In genomic region chr15:97257206-97257775, GRCm38 (mm10) we compare ENCODE assay signal across 21 mouse cellular contexts. TPM values are rescaled to one million over a fixed set of nuclear protein-coding genes. Genes with fewer than 3 reads are reported as not detected.
DNase-seq lines count a peak whose midpoint lies in the region; ATAC-seq lines count a peak whose summit lies in the region.
"Had no signal": no experiment of that assay in that cellular context is flagged by ENCODE, and none has a peak within 500 bp of the region (broad histone marks: within the 10 kb centered on the region; RNA-seq: fewer than 3 reads in every experiment).

No protein-coding gene starts in this region.

- no peaks in the 10 kb centered on the region for H3K9me3 ChIP-seq in kidney, embryonic 15.5 days (replicated peaks)
- H3K9me3 ChIP-seq: embryonic facial prominence, embryonic 15.5 days; heart, embryonic 13.5 days; liver, embryonic 12.5 days; midbrain, embryonic 10.5 days; neural tube, embryonic 12.5 days had no signal

- peak; percentile 88 for DNase-seq in heart, adult 11 months
- DNase-seq in heart, adult 9 months (ENCODE audit: low spot score in 2 of 2): no peak
- DNase-seq in kidney, postnatal 25 days: no peak
- peak; percentile 77 for DNase-seq in A20 (ENCODE audit: low read depth, low spot score)
- DNase-seq in kidney, postnatal 10 days: peak; percentile 43
- DNase-seq in left cerebral cortex, postnatal 36 days (ENCODE audit: low spot score in 2 of 2): no peak
- DNase-seq: adrenal gland, postnatal 36 days; B cell, adult 2 months; cerebellum, adult 9-10 months; gastrocnemius, postnatal 14 days; layer of hippocampus, postnatal 36 days; lung, postnatal 36 days; thymus, postnatal 25 days had no signal

- peak overlapping the region; percentile 70 for H3K27ac ChIP-seq in kidney, embryonic 15.5 days
- H3K27ac ChIP-seq: embryonic facial prominence, embryonic 15.5 days; heart, embryonic 13.5 days; hindbrain, embryonic 10.5 days; liver, embryonic 12.5 days; midbrain, embryonic 10.5 days; neural tube, embryonic 12.5 days had no signal

- ATAC-seq in kidney, embryonic 15.5 days (replicated peaks; ENCODE audit: low FRiP score): no peak; the same call in 1 of the 2 replicates
- ATAC-seq: inflammation-experienced regulatory T-cells, adult 6 months; liver, embryonic 12.5 days had no signal

- WGBS in kidney, embryonic 15.5 days: 44% methylated on average over 8 of the region's 8 CpGs

- no peaks in the 10 kb centered on the region for H3K36me3 ChIP-seq in kidney, embryonic 15.5 days
- H3K36me3 ChIP-seq: embryonic facial prominence, embryonic 15.5 days; heart, embryonic 13.5 days; hindbrain, embryonic 10.5 days; liver, embryonic 12.5 days; midbrain, embryonic 10.5 days; neural tube, embryonic 12.5 days had no signal

- intact Hi-C loops in left cerebral cortex, postnatal 36 days (cut with DNase I): no loop called here

- no peak overlapping the region for H3K4me3 ChIP-seq in kidney, embryonic 15.5 days (replicated peaks)
- H3K4me3 ChIP-seq: embryonic facial prominence, embryonic 15.5 days; heart, embryonic 13.5 days; hindbrain, embryonic 10.5 days; liver, embryonic 12.5 days; midbrain, embryonic 10.5 days; neural tube, embryonic 12.5 days had no signal

- H3K4me1 ChIP-seq in kidney, embryonic 15.5 days: peaks cover 40% of the 10 kb centered on the region
- H3K4me1 ChIP-seq: embryonic facial prominence, embryonic 15.5 days; liver, embryonic 12.5 days; midbrain, embryonic 10.5 days; neural tube, embryonic 12.5 days had no signal

- no peaks in the 10 kb centered on the region for H3K27me3 ChIP-seq in kidney, embryonic 15.5 days
- H3K27me3 ChIP-seq: embryonic facial prominence, embryonic 15.5 days; heart, embryonic 13.5 days; liver, embryonic 12.5 days; neural tube, embryonic 12.5 days had no signal

- no peak overlapping the region for H3K9ac ChIP-seq in kidney, embryonic 15.5 days
- H3K9ac ChIP-seq: embryonic facial prominence, embryonic 15.5 days; heart, embryonic 13.5 days; liver, embryonic 12.5 days; neural tube, embryonic 12.5 days had no signal

- no peak overlapping the region for H3K4me2 ChIP-seq in kidney, embryonic 15.5 days
- H3K4me2 ChIP-seq: embryonic facial prominence, embryonic 15.5 days; heart, embryonic 13.5 days; liver, embryonic 12.5 days; neural tube, embryonic 12.5 days had no signal

RNA-seq across cellular contexts. Expression of gene Amigo2, which starts 10.2 kb away (rescaled TPM):
- polyA plus RNA-seq in kidney, embryonic 15.5 days (2015; fragmentation: Nextera tagmentation; extraction: Ambion mirVana): 11.9 TPM in 2 replicates
- 1 to 10 TPM; 4.2 to 7.6 TPM for total RNA-seq in left cerebral cortex, postnatal 36 days (2021)

RNA-seq across cellular contexts. Expression of gene Pced1b, which starts 10.4 kb away (rescaled TPM):
- 5.5 and 5.8 TPM in 2 replicates for polyA plus RNA-seq in kidney, embryonic 15.5 days (2015; fragmentation: Nextera tagmentation; extraction: Ambion mirVana)
- 1 to 10 TPM; 6.4 to 7.9 TPM for total RNA-seq in left cerebral cortex, postnatal 36 days (2021)

Comparison
In these comparisons a context has a peak if more than half of its experiments do, and no peak if none do; other contexts are left out.
1. DNase-seq: peak in heart, adult 11 months (single experiment), A20 (single experiment) and kidney, postnatal 10 days (single experiment); none in heart, adult 9 months (0 of 2), kidney, postnatal 25 days (0 of 2) and left cerebral cortex, postnatal 36 days (0 of 2).